In genomic region chr13:55692535-55693242, GRCm38 (mm10) we compare ENCODE assay signal across 8 mouse cellular contexts. TPM values are rescaled to one million over a fixed set of nuclear protein-coding genes. Genes with fewer than 3 reads are reported as not detected.
A peak's percentile ranks its signal among the peaks of the same experiment; 100 is the strongest.
DNase-seq lines count a peak whose midpoint lies in the region; ATAC-seq lines count a peak whose summit lies in the region.

Gene B230219D22Rik, plus strand, starts transcription at chr13:55693124.

- H3K9me3 ChIP-seq in megakaryocyte, embryonic 14.5 days, result no peaks in the 10 kb centered on the region

- H3K36me3 ChIP-seq in megakaryocyte, embryonic 14.5 days (replicated peaks; ENCODE audit: low read length), result peaks cover 7% of the 10 kb centered on the region

- ATAC-seq in common myeloid progenitor, adult 5-6 weeks (replicated peaks; ENCODE audit: low read depth, poor library complexity, severe bottlenecking), result peak; percentile 94

- no peaks in the 10 kb centered on the region for H3K27me3 ChIP-seq in megakaryocyte, embryonic 14.5 days (replicated peaks)

- H3K4me1 ChIP-seq in megakaryocyte, embryonic 14.5 days, result peaks cover 51% of the 10 kb centered on the region

- peak within 1 kb of the TSS; percentile 93 for H3K4me3 ChIP-seq in megakaryocyte, embryonic 14.5 days (replicated peaks)

- DNase-seq in ZHBTc4 (ENCODE audit: low read depth, low spot score), result peak; percentile 98
- peak; percentile 76 to 82 for DNase-seq in gastrocnemius, adult 8-10 months (ENCODE audit: low spot score in 2 of 2)
- peak; percentile 90 for DNase-seq in hindlimb bud, embryonic 11.5 days (ENCODE audit: extremely low spot score, low read depth, low spot score)
- peak; percentile 82 to 86 for DNase-seq in left cerebral cortex, adult 8-10 months (ENCODE audit: low spot score in 2 of 2)
- peak; percentile 94 to 95 for DNase-seq in right cerebral cortex, postnatal 10 days (ENCODE audit: low spot score in 2 of 2)
- DNase-seq in urinary bladder, postnatal 25 days (ENCODE audit: low spot score), result peak; percentile 85

RNA-seq across cellular contexts. Expression of gene B230219D22Rik, which starts in this region (rescaled TPM):
- total RNA-seq in common myeloid progenitor, adult 5-6 weeks (2017), result 46.0 and 50.2 TPM in 2 replicates
- total RNA-seq in gastrocnemius, adult 8-10 months (2022), result 10 to 100 TPM; 28.4 to 32.8 (median 30.8) TPM
- total RNA-seq in left cerebral cortex, adult 8-10 months (2022), result 10 to 100 TPM; 65.8 to 72.3 (median 68.7) TPM
- polyA plus RNA-seq in megakaryocyte, embryonic 14.5 days (2012; ENCODE audit: insufficient read depth, low replicate concordance), result 1.5 and 4.6 TPM in 2 replicates

Comparison
In these comparisons a context has a peak if more than half of its experiments do, and no peak if none do; other contexts are left out.
1. Peak in every context shown above with its lines: DNase-seq, ATAC-seq and H3K4me3 ChIP-seq.